Mouse (Mus musculus) naive thymus-derived CD4-positive, alpha-beta T cell, adult 2 months (primary cell): ENCODE measurements around the gene Cox10.

Experiments used
- DNase-seq: peaks from one replicate; pipeline ENCODE4 v3.0.0-alpha.2; 2011; ENCODE audit warnings: low read depth

The Cox10 gene

DNA sequence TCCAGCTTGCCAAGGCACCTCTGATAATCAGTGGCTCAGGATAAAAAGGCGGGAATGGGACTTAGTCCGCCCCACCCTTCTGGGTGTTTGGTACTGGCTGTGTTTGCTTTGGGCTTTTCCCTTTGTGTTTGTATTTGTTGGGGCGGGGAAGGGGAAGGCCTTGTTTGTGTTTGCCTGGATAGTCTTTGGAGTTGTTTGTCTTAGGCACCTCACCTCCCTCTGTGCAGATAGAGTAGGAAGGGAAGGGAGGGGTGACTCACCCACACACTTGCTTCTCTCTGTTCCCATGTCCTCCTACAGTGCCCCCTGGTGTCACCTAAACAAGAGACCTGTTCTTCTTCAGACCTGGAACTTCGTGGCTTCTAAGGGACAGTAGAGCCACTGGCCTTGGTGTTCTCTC lies 122.1 kb downstream of the Cox10 start:
- peak; percentile 82 for DNase-seq

DNA sequence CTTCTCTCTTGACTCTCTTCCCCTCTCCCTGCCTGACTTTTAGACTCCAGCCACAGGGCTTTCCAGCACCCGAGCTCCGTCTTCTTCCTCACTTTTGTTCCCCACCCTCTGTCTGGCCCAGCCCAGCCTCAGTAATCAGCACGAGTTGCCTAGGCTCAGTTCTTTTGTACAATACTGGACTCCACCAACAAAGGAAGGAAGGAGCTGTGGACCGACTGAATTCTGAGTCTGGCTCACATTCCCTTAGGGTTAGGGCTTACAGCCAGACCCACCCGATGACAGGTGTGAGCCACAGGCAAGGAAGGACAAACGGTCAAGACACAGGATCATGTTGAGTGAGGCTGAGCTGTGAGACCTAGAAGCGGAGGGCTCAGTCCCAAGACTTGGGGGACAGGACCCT lies 122.5 kb downstream of the Cox10 start:
- no peak for DNase-seq

DNA sequence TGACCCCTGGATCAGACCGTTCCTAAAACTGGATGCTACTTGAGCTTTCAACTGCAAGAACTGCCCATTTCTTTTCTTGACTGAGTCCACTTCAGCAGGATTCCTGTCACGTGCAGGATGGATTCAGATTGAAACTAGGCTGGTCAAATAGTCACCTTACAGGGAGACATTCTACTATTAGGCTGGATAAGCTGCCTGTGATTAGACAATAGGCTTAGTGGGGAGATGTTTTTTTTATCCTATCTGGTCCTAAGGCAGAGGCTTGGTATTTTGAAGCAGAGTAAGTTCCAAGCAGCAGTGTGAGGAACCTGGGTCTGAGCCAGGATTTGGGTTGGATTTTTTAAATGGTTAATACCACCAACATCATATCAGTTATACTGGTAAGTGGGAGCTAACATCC lies 125.4 kb downstream of the Cox10 start:
- no peak for DNase-seq

DNA sequence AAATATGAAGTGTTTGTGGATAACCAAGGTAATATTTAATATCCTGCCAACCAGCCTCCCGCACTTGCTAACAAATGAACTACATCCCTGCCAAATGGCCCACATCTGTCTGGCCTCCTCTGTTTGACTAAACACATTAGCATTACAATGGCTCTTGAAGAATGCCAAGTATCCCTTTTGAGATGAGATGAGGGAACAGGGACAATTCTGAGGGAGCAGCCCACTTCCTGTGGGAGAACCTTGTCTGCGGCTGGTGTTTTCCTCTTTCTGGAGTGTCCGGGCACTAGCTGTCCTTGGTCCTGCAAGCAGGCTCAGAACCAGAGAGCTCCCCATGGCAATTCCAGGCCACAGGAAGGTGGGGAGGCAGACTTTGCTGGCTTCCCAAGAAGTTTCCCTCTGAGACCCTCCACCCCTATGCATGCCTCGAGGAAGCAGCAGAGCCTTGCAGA lies 126.5 kb downstream of the Cox10 start:
- DNase-seq = no peak

DNA sequence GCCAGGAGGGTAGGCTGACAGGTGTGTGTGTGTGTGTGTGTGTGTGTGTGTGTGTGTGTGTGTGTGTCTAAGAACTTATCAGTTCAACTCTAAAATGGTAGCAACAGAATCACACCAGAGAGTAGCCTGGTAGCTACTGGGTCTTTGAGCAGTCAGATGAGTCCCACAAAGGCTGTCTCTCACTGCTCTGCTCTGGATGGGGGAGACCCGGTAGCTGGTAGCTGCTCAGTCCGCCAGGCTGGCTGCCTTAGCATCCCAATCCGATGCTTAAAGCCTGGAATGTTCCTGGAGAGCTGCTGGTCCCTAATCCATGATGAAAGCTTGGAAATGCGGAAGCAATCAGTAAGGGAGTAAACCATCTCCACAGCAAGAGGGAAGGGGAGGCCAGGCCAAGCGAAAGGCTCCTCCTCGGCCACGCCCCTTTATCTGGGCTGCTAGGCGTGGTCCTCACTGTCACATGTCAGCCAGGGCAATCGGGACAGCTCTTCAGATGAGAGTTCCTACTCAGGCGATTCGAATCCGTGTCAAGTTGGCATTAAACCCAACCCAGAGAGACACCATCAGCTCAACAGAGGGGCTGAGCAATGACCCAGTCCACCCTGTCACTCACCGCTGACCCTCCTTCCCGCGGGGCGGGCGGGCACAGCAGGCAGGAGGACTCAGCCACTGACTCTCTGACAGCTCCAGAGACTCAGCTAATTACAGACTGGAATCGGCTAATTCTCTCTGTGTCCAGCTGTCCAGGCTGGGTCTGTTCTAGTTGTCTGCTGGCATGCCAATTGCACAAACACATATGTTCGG lies 127.2 kb downstream of the Cox10 start:
- peak; percentile 49 for DNase-seq

DNA sequence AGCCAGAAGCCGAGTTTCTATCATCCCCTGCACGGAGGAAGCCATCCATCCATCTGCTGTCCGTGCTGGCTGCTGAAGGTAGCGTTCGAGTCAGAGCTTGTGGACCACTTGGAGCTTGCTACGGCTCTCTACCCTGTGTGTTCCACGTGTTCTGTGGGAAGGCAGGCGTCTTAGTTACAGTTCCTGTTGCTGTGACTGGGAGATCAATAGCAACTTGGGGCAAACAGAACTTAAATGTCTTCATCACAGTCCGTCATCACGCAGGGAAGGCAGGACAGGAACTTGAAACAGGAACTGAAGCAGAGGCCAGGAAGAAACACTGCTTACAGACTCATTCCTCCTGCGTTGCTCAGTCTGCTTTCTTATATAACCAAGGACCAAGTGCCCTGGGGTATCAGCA lies 130.9 kb downstream of the Cox10 start:
- DNase-seq = no peak

DNA sequence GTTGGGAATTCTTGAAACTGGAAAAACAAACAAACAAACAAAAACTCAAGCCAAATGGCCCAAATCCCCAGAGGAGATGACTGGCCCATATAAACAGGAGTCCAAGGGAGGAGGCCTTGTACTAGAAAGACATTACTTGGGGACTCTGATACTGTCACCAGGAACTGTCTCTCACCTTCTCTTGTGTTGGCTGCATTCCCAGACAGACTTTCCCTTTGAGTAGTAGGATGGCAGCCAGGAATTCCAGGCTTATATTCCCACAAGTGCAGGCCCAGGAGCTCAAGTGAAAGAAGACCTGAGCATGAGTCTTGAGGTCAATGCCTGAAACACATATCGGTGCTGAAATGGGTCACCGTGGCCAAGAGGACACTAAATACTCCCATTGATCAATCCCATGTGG lies 132.2 kb downstream of the Cox10 start:
- DNase-seq = no peak

DNA sequence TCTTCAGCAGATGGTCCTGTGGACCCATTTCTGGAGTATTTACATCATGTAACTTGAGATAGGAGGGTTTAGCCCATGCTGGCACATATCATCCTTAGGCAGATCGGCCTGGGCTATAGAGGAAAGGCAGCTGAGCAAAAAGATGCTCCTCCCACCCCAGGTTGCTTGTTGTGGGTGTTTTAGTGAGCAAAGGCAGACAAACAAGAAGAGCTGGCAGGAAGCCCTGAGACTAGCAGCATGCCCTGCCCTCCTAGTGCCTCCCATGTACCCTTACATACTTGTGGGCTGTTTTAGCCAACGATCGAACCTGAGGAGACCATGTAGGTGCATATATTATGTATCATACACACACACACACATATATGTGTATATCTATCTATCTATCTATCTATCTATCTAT lies 135.3 kb downstream of the Cox10 start:
- peak; percentile 66 for DNase-seq

DNA sequence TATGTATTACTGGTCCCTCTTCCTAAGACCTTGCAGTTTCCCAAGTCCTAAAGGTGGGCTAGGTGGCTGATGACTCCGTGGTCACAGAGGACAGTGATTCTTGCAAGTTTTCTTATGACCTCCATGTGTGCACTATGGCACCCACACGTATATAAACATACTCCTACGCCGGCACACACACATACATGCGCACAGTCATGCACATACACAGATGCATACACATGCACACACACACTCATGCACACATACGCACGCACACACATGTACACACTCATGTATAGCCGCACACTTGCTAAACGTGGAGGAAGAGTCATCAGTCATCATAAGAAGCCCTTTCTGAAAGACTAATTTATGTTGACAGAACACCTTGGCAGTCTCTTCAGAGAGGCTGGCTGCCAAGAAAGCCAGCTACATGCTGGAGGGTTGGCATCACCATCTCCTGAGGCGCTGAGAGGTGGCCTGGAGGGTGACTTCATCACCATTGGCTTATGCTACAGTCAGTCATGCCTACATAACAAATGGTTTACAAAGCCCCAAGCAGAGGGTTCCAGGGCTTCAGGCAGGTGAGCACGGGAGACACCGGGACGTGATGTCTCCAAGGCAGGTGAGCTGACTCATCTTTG lies 135.9 kb downstream of the Cox10 start:
- DNase-seq = no peak

DNA sequence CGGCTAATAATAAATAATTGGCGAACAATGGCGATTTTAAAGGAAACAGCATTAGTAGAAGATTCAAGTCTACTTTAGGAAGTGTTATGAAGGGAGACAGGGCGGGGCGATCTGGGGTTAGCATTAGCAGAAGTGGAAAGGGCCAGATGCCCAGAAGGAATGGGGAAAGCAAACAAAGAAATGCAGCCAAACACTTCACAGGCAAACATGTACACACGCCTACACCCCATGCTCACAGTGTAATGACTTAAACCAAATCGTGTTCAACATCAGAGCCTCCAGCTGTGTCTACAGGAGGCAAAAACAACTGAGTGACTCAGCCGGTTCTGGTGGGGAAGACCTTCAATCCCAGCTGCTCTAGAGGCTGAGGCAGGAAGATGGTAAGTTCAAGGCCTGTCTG lies 137.1 kb downstream of the Cox10 start:
- no peak for DNase-seq

DNA sequence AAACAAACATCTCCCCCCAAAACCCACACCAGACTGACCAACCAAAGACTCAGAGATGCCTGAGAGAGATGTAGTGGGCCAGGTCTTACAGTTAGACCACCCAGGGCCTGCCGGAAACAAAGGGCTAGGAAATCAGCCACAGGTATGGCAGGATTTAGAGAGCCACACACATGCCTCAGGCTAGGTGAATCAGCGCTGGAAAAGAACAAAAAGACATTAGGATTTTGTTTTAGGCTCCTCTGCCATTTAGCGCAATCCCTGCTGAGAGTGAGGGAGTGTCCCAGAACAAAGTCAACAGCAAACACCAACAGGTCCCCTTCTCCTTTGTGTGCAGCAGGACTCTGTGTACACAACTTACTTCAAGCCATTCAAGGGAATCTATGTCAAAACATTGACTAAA lies 142.6 kb downstream of the Cox10 start:
- no peak for DNase-seq

DNA sequence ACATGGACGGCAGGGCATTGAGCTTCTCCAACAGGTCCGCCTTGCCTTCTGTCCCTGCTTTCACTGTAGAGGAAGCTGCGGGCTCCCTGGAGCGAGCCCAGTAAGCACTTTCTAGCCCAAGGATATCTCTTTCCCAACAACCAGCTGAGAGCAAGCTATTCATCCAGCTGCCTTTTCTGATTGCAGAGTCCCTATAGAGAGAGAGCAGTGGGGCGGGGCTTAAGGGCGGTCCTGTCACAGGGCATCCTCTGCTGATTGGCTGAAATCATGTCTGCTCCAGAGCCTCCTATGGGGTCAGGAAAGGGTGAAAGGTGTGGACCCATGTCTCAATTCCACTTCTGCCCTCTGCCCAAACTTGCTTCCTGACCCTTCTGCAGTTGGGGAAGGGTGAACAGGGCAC lies 152.4 kb downstream of the Cox10 start:
- no peak for DNase-seq

DNA sequence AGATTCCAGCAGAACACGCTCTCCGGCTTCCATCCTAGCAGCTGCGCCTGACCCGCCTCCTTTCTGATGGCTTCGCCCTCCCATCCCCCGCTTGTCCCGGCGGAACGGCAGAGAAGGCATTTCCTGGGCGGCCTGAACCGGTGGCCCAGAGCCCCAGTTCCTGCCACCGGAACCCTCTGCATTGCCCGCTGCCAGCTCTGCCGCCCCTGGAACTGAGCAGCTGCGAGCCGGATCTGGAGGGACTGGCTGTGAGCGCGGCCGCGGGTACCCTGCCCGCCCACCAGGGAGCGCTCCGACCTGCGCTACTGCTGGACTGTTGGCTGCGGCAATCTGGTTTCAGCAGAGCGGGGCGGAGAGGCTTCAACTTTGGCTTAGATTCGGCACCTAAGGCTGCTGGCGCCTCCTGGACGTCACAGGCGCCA lies 154.1 kb downstream of the Cox10 start:
- peak; percentile 91 for DNase-seq

DNA sequence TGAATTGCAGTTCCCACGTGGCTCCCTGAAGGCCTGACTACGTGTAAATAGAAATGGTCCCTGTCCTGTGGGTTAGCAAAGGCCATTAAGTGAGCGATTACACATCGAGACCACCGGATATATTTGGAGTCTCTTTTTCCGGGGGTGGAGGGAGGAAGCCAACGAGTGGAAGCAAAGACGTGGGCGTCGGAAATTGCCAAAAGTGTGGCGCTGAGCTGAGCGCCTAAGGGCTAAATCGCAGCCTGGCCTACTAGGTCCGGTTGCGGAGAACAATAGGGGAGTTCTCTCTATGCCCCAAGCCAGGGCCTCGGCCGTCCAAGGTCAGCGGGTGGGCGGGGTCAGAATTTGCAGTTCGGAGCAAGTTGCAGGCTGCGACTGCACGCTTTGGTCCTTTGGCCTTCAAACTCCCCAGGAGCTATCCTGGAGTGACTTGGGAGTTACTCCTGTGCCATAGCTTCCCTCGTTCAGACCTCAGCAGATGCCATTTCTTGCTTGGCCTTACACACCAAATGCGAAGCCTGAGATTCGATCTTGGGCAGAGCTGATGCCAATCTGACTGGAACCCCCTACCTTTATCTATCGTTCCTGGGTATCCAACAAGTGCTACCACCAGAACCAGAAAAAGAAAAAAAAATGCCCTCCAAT lies 154.9 kb downstream of the Cox10 start:
- DNase-seq = peak; percentile 67

DNA sequence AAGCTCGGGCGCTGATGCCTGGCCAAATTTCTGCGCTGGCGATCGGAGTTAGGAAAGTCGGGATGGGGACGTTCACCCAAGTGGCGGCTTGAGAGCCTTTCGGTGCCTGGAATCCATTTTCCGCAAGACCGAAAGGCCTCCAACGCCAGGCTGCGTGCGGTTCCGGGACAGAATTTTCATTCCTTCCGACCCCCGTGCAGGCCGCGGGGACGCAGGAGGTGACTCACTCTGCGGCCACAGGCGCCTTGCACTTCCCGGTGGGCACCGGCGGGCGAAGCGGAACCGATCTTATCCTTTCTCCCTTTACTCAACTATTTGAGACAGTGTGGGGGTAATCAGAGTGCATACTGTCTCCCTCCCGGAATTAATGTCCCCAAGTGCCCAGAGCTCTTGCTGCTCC lies 155.9 kb downstream of the Cox10 start:
- peak; percentile 48 for DNase-seq

DNA sequence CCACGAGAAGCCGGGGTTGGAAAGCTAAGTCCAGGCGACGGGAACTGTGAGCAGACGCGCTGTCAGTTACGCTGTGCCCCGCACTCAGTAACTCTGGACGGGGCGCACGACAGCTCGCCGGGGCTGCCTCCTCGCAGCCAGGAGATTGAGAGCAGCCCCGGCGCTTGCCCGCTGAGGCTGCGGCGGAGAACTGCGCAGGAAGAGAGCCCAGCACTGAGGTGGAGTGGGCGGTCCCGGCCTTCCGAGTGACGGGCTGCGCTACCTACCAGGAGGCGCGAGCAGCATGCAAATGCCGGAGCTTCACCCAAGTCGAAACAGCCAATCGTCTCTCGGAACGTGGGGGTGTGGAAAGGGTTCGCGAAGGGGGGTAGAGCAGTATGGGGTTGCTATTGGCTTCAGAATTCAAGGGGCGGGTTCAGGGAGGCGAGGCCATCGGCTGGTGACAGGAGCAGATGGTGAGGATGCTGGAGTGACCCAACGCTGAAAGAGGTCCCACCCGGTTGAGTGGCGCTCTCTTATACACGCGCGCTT lies 157.1 kb downstream of the Cox10 start, which contains the start of gene Hs3st3b1:
Gene Hs3st3b1, minus strand, starts transcription at position 200 of the 531 bp plus-strand sequence.
- peak; percentile 98 for DNase-seq

DNA sequence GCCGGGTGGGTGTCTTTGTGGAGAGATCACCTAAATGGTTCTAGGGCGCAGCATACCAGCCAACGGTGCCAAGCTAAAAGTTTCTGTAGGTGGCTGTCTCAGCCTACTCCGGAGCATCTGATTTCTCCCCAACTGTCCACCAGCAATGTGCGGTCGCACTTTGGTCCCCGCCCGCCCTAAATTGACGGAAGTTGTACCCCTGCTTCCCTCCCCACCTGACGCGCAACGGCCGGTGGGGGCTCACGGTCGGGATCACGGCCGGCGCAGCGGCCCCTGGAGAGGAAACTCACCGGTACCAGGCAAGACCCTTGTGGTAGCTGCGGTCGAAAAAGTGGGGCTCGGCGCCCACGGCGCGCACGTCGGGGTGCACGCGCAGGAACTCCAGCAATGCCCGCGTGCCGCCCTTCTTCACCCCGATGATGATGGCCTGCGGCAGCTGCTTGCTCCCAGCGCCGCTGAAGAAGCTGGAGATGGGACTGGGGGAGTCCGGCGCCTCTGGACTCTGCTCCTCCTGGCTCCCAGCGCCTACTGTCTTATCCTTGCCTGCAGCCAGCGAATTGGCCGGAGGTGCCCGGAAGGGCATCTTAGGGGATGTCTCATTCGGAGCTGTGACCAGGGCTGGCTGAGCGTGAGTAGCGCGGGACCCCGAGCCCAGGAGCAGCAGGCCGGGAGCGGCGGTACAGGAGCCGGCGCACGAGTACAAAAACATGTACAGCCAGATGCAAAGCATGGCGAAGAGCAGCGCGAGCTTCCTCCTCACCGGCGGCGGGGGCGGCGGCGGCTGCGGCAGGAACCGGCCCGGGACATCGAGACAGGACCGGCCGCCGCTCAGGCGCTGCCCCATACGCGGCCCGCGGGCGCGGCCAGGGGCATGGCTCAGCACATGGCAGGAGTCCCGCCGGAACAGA lies 158.0 kb downstream of the Cox10 start:
- no peak for DNase-seq

DNA sequence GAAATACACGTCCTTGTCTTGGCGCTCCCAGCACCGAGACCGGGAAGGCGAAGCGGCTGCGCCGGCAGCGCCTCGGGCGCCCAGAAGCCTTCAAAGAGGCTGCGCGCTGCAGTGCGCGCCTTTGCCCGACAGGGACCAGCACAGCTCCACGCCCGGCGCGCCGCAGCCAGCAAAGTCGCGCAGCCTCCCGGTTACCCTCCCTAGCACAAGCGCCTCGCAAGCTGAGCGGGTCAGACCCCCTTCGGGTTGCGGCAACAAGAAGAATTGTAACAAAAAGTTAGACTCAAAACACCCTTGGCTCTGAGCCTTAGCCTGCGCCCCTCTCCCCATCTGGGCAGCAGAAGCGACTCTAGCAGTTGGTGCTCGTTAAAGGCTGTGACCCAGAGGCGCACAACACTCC lies 158.7 kb downstream of the Cox10 start:
- peak; percentile 91 for DNase-seq

DNA sequence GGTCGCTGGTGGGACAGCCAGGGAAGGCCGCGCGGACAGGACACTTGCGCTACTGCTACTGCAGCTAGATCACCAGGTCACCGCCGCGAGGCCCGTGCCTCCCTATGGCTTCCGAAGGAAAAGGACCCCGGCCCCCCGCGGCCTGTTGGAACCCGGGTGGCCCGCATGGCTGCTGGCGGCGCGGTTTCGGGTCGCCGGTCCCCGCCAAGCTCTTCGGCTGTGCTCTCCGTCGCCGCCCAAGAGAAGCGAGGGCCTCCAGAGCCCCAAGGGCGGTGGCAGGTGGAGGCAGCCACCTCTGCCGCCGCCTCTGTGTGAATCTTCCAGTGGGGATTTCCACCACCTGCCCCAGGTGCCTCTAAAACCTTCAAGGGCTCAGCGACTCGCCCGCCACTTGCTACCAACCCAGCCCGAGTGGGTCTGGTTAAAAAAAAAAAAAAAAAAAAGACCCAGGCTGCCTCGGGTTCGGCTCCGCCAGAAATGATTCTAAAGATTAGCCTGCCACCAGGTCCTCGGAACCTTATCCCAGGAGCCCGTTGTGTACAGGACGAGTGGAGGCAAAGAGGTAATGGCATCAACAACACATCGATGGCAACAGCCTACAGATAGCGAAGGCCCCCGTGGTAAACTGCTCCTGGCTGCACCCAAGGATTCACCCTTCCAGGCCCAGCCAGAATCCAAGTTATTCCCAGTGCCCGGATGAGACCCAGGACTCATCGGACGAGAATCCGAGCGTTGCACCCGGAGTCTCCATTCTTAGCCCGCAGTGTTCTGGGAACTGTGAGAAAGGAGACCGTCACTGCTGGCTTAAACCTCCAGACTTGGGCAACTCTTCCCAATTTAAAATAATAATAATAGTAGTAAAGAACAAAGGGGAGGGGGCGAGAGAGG lies 159.8 kb downstream of the Cox10 start:
- DNase-seq = peak; percentile 53

DNA sequence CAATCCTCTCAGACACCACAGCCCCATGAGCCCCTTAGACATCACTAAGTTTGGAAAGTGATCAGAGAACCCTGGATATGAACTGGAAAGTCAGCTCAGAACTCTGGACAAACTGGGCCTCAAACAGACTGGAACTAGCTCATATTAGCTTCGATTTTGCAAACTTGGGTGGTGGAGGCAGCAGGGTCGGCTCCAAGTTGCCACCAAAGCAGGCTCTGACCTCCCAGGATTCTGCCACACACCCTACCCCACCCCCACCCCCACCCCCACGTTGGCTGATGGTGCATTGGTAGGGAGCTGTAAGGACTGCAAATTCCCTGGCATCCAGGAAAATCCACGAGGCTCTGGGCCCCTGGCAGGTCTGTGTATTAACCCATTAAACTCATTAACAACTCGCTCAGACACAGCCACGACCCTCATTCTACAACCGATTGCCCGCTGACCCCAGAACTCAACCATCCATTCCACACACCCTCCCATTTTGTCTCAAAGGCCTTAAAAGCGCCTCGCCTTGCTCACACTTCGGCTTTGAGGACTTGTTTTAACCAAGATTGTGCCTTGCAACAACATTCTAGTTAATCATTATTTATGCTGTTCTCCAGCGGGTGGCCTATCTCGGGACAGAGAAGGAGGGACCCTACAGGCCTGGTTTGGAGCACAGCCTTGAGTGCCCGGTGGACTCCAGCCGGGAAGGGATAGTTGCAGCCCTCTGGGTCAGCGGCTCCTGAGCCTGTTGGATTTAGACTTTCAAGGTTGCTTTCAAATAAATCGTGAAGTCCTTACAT lies 160.8 kb downstream of the Cox10 start:
- no peak for DNase-seq
